Mouse (Mus musculus): Measurements from ENCODE around the gene Zfp644. TPM values are rescaled to one million over a fixed set of nuclear protein-coding genes. Genes with fewer than 3 reads are reported as not detected.
"Not testable (repeated sequence)": the region's sequence is repeated elsewhere in the genome, so short reads cannot be mapped to it uniquely, and the experiment has no call there.

Zfp644 gene
- polyA plus RNA-seq (2017; shearing (Covaris generic)), result 10 to 100 TPM; 30.0 to 36.1 TPM

DNA sequence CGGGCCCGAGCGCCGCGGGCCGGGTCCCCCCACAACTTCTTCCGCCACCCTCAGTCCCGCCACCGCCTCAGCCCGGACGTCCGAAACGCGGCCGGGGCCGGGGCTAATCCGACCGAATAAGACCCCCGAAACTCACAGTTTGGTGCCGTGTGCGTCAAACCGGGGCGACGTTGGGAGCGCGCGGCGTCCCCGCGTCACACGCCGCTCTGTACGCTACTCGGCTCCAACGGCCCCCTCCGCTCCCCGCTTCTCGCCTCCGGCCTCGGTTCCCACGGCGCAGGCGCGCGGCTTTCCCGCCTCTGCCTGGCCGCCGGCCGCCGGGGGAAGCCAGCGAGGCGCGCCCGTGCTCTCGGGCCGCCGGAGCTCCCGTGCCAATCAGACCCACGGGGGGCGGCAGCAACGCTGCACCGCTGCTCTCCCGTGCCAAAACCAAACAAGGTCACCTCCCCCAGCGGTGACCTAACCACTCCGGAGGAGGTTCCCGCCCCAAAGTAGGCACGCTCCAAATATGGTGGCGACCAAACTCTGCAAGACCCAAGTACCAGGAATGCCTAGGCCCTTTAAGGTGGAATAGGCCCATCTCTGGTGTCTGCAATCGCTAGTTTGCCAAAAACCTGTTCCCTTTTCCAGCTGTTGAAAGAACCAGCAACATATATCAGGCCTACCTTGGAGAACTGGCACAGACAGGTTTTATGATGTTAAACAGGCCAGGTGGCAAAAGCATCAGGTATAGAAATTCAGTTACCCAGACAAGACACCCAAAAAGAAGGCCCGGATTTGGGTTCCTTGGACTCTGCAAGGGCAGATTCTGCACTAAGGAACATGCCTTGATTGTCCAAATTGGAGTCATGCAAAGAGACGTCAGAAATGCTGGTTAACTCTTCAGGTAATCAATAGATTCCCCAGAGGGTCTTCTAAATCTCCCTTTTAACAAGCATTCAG, at the start of gene Zfp644:
Zfp644 (minus strand) TSS at position 892 of the 942 bp plus-strand sequence.
- ATAC-seq, result peak; percentile 79

GRCm38 (mm10) chr5:106739716-106740115, 42.6 kb upstream of the Zfp644 start:
- no peak for ATAC-seq

DNA sequence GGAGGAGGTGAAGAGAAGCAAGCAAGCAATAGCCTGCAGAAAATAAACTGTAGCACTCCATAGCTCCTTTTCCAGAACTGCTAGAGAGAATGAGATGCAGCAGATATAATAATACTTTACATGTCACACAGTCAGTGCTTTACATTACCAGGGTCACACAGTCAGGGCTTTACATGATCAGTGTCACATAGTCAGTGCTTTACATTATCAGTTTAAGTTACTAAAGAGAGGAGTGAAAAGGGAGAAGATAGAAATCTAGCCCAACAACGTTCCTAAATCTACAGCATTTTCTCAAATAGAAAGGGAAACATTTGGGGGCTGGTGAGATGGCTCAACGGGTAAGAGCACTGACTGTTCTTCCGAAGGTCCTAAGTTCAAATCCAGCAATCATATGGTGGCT, 26.4 kb upstream of the Zfp644 start:
- ATAC-seq, result no peak

- no peak for ATAC-seq
Observed at GRCm38 (mm10) chr5:106722771-106723170, 25.7 kb upstream of the Zfp644 start.

- no peak for ATAC-seq
Observed at GRCm38 (mm10) chr5:106711870-106712277, 14.8 kb upstream of the Zfp644 start.

GRCm38 (mm10) chr5:106711220-106711726, 14.2 kb upstream of the Zfp644 start:
- ATAC-seq, result no peak

- no peak for ATAC-seq
Observed at GRCm38 (mm10) chr5:106710611-106711010, 13.5 kb upstream of the Zfp644 start.

DNA sequence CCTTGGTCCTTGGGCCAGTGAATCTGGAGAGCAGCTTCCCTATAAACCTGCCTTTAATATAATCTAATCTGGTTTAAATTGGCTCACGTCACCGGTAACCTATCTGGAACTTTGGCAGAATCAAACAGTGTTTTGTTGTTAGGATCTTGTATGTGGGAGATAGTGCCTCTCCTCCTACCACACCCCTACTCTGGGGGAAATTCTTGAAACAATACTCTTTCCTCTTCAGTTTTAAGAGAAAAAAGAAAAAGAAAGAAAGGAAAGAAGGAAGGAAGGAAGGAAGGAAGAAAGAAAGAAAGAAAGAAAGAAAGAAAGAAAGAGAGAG, 13.0 kb upstream of the Zfp644 start:
- ATAC-seq, result no peak

DNA sequence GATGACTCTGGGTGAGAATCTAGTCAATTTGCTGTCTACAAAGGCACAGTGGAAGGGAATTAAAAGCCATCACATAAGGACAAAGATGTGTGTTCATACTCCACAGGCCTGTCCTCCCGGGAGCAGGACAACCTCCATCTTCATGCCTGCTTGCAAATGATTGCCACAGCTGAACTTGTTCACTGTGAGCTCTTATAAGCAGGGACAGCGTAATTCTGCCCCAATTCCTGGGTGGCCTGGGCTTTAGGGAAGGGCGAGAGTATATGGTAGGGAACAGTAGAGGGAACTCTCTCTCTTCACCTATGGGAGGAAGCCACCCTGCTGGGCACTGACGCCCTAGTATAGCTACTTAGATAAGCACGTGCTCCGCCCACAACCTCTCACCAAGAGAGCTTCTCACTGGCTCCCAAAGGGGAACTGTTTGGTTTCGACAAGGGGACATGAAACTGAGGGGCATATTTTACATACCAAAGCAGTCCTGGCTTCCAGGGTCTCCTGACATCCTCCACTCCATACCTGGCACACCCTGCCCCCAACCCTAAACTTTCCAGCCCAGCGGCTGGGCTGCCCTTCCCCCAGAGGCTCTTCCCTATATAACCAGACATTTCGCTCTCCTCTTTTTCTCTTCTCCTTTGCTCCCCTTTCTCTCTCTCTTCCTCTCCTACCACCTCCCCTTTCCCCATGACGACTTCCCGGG, 12.4 kb upstream of the Zfp644 start:
- no peak for ATAC-seq

DNA sequence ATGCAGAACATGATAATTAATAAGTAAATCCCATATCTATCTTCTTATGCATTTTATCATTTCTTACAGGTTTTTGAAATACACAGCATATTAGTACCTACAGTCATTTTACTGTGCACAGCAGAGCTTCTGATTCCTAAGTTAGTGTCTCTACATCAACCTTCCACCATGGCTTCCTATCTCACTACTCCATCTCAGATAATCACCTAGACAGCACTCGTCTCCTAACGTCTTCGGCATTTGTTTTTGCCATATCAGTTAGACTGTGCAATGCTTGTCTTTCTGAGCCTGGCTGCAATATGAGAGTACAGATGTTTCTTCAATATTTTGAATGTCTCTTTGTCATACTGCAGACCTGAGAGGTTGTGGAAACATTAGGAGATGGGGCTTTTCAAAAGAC, 9.3 kb upstream of the Zfp644 start:
- no peak for ATAC-seq

GRCm38 (mm10) chr5:106705162-106705561, 8.1 kb upstream of the Zfp644 start:
- no peak for ATAC-seq

- ATAC-seq, result peak; percentile 41
Observed at GRCm38 (mm10) chr5:106695681-106696395, 1.2 kb downstream of the Zfp644 start.

GRCm38 (mm10) chr5:106695141-106695540, 1.9 kb downstream of the Zfp644 start:
- no peak for ATAC-seq

GRCm38 (mm10) chr5:106694683-106695082, 2.4 kb downstream of the Zfp644 start:
- ATAC-seq, result no peak

DNA sequence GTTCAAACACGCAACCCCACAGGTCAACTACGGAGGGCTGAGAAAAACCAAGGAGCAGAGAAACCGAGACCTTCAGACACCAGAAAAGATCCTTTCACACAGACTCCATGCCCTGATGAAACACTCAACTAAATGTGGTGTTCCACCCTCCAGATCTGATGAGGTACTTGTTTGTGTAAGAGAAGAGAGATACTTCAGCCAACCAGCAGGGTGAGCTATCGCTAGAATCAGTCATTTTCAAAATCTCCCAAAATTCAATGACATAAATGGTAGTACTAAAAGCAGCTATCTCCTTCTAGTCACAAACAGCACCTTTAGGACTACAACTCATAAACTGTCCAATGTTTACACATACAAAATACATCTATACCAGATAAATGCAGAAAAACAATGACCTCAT, 4.1 kb downstream of the Zfp644 start:
- no peak for ATAC-seq

- ATAC-seq, result no peak
Observed at GRCm38 (mm10) chr5:106680636-106681458, 16.2 kb downstream of the Zfp644 start.

- ATAC-seq, result no peak
Observed at GRCm38 (mm10) chr5:106679659-106680058, 17.4 kb downstream of the Zfp644 start.

DNA sequence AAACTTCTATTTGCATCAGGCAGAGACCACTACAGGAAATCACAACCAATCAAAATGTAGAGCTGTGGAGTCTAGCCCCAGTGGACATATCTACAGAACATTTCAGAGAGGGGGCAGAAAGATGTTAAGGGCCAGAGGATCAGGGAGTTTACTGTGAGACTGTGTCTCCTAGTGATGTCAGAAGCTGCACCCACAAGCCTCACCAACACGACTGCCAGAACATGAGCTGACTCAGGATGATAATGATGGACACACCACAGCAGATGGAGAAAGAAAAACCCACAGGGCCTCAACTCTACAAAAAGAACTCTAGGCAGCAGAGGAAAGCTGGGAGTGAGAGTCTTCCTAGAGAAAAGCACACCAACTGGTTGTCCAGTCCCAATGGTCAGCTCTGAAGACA, 18.3 kb downstream of the Zfp644 start:
- not testable (repeated sequence) for ATAC-seq

DNA sequence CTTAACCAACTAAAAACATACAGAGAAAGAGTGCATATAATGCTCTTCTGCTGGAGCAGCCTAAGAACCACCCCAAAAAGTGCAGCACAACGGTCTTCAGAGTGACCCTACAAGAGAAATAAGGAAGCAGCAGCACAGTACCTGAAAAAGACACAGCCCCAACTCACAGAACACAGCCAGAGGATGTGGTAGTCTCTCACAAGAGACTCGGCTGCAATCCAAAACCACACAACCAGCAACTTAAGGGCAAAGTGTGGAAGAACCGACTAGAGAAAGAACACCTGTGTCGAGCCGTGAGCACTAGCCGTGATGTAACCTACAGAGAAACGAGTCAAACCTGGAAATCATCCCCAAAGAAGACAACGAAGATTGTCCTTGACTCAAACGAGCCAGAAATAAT, 20.3 kb downstream of the Zfp644 start:
- ATAC-seq, result peak; percentile 90

DNA sequence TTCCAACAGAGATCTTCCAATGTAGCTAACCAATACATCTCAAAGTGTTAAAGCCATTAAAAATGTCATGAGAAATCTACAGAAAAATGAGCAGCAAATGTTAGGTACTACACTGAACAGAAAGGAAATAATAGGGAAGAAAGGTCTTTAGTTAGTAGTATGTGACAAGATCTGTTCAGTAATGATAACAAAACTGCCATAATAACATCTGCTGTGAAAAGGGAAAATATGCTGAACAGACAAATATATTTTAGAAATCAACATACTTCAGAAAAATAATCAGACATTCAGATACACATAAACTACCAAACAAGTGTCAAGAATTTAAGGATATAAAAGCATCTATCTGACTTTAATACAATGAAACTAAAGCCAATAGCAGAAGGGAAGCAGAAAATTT, 24.5 kb downstream of the Zfp644 start:
- ATAC-seq, result no peak

DNA sequence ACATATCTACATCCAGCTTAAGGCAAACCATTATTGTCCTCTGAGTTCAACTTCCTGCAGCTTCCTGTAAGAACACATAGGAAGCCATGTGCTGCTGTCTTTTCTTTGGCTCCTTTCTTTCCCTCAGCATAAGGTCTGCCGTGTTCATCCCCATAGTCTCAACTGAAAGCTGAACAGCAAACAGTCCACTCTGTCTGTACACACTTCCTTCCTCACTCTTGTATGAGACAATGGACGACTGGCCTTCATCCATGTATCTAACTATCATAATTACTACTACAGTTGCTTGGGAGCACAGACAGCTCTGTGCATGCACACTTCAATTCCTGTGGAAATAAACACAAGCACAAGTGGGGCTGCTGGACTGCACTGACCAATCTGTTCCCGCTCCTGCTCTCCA, 25.2 kb downstream of the Zfp644 start:
- no peak for ATAC-seq

- no peak for ATAC-seq
Observed at GRCm38 (mm10) chr5:106664910-106665309, 32.2 kb downstream of the Zfp644 start.
